Mouse (Mus musculus): ENCODE results near the gene Pcgf3. TPM values are rescaled to one million over a fixed set of nuclear protein-coding genes. Genes with fewer than 3 reads are reported as not detected.
A peak's percentile ranks its signal among the peaks of the same experiment; 100 is the strongest.

Gene Pcgf3
- polyA plus RNA-seq, 1 experiment = 10.2 TPM

DNA sequence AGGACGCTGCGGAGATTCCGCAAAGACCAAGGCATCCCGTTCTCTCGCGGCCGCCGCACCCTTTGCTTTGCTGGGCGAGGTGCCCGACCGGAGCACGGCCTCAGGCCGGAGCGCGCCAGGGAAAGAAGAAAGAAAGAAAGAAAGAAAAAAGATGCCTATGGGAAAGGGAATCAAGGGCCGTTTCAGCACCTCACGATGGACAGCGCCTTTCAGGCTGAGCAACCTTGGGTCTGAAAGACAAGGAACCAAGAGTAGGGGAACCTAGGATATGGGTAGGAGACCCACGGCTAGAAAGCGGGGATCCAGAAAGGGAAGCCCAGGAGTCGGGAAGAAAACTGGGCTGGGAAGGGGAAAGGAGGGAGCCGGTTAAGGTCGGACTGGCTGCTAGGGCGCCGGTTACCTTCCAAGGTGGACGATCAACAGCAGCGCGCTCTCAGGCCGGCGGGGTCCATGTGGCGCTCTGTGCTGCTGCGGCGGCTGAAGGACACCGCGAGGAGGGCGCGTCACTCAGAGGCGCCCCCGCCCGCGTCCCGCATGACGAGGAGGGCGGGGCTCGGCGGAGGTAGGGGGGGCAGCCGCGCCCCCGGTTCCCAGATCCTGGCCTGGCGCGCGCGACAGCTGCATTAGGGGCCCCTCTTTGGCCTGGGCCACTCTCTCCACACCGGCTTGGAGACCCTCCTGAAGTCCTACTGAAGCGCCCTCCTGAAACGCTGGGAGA, 88.6 kb downstream of the Pcgf3 start, which contains the start of gene Cplx1:
Cplx1 (minus strand) TSS at position 536 of the 718 bp plus-strand sequence.
- DNase-seq = peak; percentile 46

GRCm38 (mm10) chr5:108550207-108550594, 89.2 kb downstream of the Pcgf3 start:
- no peak for TF ChIP-seq CTCF (conservative IDR thresholded peaks at IDR 0.05; ENCODE audit: insufficient read depth, insufficient read length, low read depth, low read length)
- TF ChIP-seq POLR2A (IDR thresholded peaks at IDR 0.05; ENCODE audit: low read depth, low read length) = no peak
- H3K27ac ChIP-seq (ENCODE audit: insufficient read depth, low read depth, low read length) = no peak overlapping the region
- H3K36me3 ChIP-seq (ENCODE audit: control insufficient read depth, insufficient read depth, low read length) = no peaks in the 10 kb centered on the region
- H3K4me3 ChIP-seq (ENCODE audit: insufficient read depth, low read depth, low read length) = no peak overlapping the region
- 0 out of 2 replicates have a peak, but pooled peaks cover 2% of the 10 kb centered on the region for H3K27me3 ChIP-seq (replicated peaks; ENCODE audit: control insufficient read depth, insufficient read depth, low read length)
- no peaks in the 10 kb centered on the region for H3K4me1 ChIP-seq (ENCODE audit: control insufficient read depth, insufficient read depth, low read length)
- 3% methylated on average over 16 of the region's 16 CpGs for WGBS
- DNase-seq = no peak

More for the DNA sequence above, 88.6 kb downstream of the Pcgf3 start, which contains the start of gene Cplx1:
- 2% methylated on average over 56 of the region's 56 CpGs for WGBS
- Histone ChIP-seq H3K27ac (ENCODE audit: insufficient read depth, low read depth, low read length) (no peak within 1 kb of the TSS), H3K36me3 (ENCODE audit: control insufficient read depth, insufficient read depth, low read length) (no peaks in the 10 kb centered on the region), H3K4me1 (ENCODE audit: control insufficient read depth, insufficient read depth, low read length) (no peaks in the 10 kb centered on the region), H3K27me3 (replicated peaks; ENCODE audit: control insufficient read depth, insufficient read depth, low read length) (0 out of 2 replicates have a peak, but pooled peaks cover 2% of the 10 kb centered on the region), H3K4me3 (ENCODE audit: insufficient read depth, low read depth, low read length) (no peak within 1 kb of the TSS)
- no peak for TF ChIP-seq POLR2A (IDR thresholded peaks at IDR 0.05; ENCODE audit: low read depth, low read length)

DNA sequence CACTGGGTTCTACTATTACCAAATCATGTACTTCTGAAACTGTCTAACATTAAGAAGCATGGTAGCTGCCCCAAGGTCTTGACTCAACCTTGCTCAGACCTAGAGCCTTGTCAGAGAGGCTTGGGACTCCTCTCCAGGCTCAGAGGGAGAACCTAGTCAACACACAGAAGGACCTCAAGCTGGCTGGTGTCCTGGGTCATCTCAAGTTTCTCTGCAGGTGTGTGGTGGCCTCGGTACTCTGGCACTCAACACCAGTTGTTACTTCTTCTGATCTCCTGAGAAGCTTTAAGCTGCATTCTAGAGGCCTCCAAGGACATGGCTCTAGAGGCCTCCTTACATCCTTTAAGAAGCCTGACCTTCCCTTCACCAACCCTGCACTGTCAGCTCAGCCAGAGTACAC, 93.0 kb downstream of the Pcgf3 start:
- Histone ChIP-seq H3K27me3 (replicated peaks; ENCODE audit: control insufficient read depth, insufficient read depth, low read length) (0 out of 2 replicates have a peak, but pooled peaks cover 2% of the 10 kb centered on the region), H3K27ac (ENCODE audit: insufficient read depth, low read depth, low read length) (no peak overlapping the region), H3K4me3 (ENCODE audit: insufficient read depth, low read depth, low read length) (no peak overlapping the region), H3K4me1 (ENCODE audit: control insufficient read depth, insufficient read depth, low read length) (no peaks in the 10 kb centered on the region), H3K36me3 (ENCODE audit: control insufficient read depth, insufficient read depth, low read length) (no peaks in the 10 kb centered on the region)
- no peak for DNase-seq
- no peak for TF ChIP-seq POLR2A (IDR thresholded peaks at IDR 0.05; ENCODE audit: low read depth, low read length)
- no peak for TF ChIP-seq CTCF (conservative IDR thresholded peaks at IDR 0.05; ENCODE audit: insufficient read depth, insufficient read length, low read depth, low read length)
- WGBS = 58% methylated on average over 1 of the region's 1 CpGs

Other genes starting within 250 kb of the Pcgf3 start
- gene Dr1, start 192.3 kb upstream of the Pcgf3 start, polyA plus RNA-seq (2012; rRNA removed) = 16.3 and 19.5 TPM in 2 replicates
- 16.6 and 18.7 TPM in 2 replicates for gene Pigg, start 148.6 kb upstream of the Pcgf3 start, polyA plus RNA-seq (2012; rRNA removed)
- gene Gm42517, start 93.3 kb upstream of the Pcgf3 start, polyA plus RNA-seq (2012; rRNA removed) = 0.59 and 0.95 TPM in 2 replicates
- gene Pde6b, start 72.8 kb upstream of the Pcgf3 start, polyA plus RNA-seq (2012; rRNA removed) = not detected in 2 replicates
- 103 and 172 TPM in 2 replicates for gene Atp5k, start 26.8 kb upstream of the Pcgf3 start, polyA plus RNA-seq (2012; rRNA removed)
- gene Mfsd7a, start 12.3 kb upstream of the Pcgf3 start, polyA plus RNA-seq (2012; rRNA removed) = 5.0 and 5.3 TPM in 2 replicates
- 0.26 and 0.59 TPM in 2 replicates for gene Cplx1, start 88.8 kb downstream of the Pcgf3 start, polyA plus RNA-seq (2012; rRNA removed)
- gene Gak, start 168.5 kb downstream of the Pcgf3 start, polyA plus RNA-seq (2012; rRNA removed) = 80.5 and 89.0 TPM in 2 replicates
- 67.1 and 76.4 TPM in 2 replicates for gene Tmem175, start 168.5 kb downstream of the Pcgf3 start, polyA plus RNA-seq (2012; rRNA removed)
- gene Idua, start 199.1 kb downstream of the Pcgf3 start, polyA plus RNA-seq (2012; rRNA removed) = 9.1 and 12.7 TPM in 2 replicates
- 27.9 and 34.8 TPM in 2 replicates for gene Dgkq, start 208.4 kb downstream of the Pcgf3 start, polyA plus RNA-seq (2012; rRNA removed)
- gene Slc26a1, start 214.3 kb downstream of the Pcgf3 start, polyA plus RNA-seq (2012; rRNA removed) = 257 and 309 TPM in 2 replicates
- 65.1 and 74.8 TPM in 2 replicates for gene Fgfrl1, start 231.2 kb downstream of the Pcgf3 start, polyA plus RNA-seq (2012; rRNA removed)

All from kidney, adult 2 months (tissue).